Mouse (Mus musculus) hindbrain, embryonic 13.5 days (tissue): ENCODE measurements around the gene Srek1ip1. TPM values are rescaled to one million over a fixed set of nuclear protein-coding genes. Genes with fewer than 3 reads are reported as not detected.

ENCODE experiments used
- ATAC-seq: fragments of 200-750 bp; cut with Nextera tagmentation; 2 replicates; pipeline ENCODE4 v1.8.0; 2017; ENCODE audit warnings: moderate TSS enrichment; ENCODE audit not compliant: low FRiP score
- H3K27ac ChIP-seq: fragments of 300-500 bp; sonication (generic); 2 replicates; pipeline ENCODE4 v1.5.1; 2015; ENCODE audit warnings: inconsistent platforms, mild to moderate bottlenecking, moderate library complexity
- H3K27me3 ChIP-seq: fragments of 300-500 bp; sonication (generic); 2 replicates; pipeline ENCODE4 v1.6.1; 2015; ENCODE audit warnings: mild to moderate bottlenecking, inconsistent platforms
- H3K36me3 ChIP-seq: fragments of 300-500 bp; sonication (generic); 2 replicates; pipeline ENCODE4 v1.6.1; 2015; ENCODE audit warnings: mild to moderate bottlenecking, inconsistent platforms
- H3K4me1 ChIP-seq: fragments of 300-500 bp; sonication (generic); replicated peaks from 2 replicates; pipeline ENCODE4 v1.6.1; 2015; ENCODE audit warnings: inconsistent platforms
- H3K4me2 ChIP-seq: fragments of 300-500 bp; sonication (generic); 2 replicates; pipeline ENCODE4 v1.6.1; 2015; ENCODE audit warnings: inconsistent platforms, mild to moderate bottlenecking, moderate library complexity
- H3K4me3 ChIP-seq: fragments of 300-500 bp; sonication (generic); 2 replicates; pipeline ENCODE4 v1.5.1; 2015; ENCODE audit warnings: mild to moderate bottlenecking, inconsistent platforms
- H3K9ac ChIP-seq: fragments of 300-500 bp; sonication (generic); 2 replicates; pipeline ENCODE4 v1.6.1; 2015; ENCODE audit warnings: mild to moderate bottlenecking, inconsistent platforms
- H3K9me3 ChIP-seq: fragments of 300-500 bp; sonication (generic); 2 replicates; pipeline ENCODE4 v1.6.1; 2016; ENCODE audit warnings: inconsistent platforms
- WGBS: fragments of 180-500 bp; shearing (Covaris S2); methylation state at CpG from one replicate; pipeline ENCODE4 v1.1.7; 2015; 5-methylcytosine and 5-hydroxymethylcytosine counted together
- polyA plus RNA-seq: library from polyadenylated mRNA; unstranded; fragments of >200 nt; fragmentation: Nextera tagmentation; extraction: Ambion mirVana; gene quantifications from 2 replicates; pipeline ENCODE4 v1.2.1, GENCODE M21; 2015

The Srek1ip1 gene
- polyA plus RNA-seq, 1 experiment from 2014 or later, result 18.2 TPM

GRCm38 (mm10) chr13:104816270-104816634, 24.0 kb downstream of the Srek1ip1 start:
- Histone ChIP-seq H3K4me3 (peak overlapping the region; percentile 56), H3K27ac (peak overlapping the region; percentile 70; the same call in 1 of the 2 replicates), H3K27me3 (no peaks in the 10 kb centered on the region), H3K4me1 (peaks cover 22% of the 10 kb centered on the region), H3K9me3 (no peaks in the 10 kb centered on the region), H3K4me2 (peak overlapping the region; percentile 67), H3K9ac (peak overlapping the region; percentile 87), H3K36me3 (no peaks in the 10 kb centered on the region; the same call in 1 of the 2 replicates)
- 12% methylated on average over 8 of the region's 8 CpGs for WGBS
- peak; percentile 8 for ATAC-seq

GRCm38 (mm10) chr13:104816635-104817571, 24.6 kb downstream of the Srek1ip1 start, which contains the start of gene Cwc27:
Cwc27 (minus strand) TSS chr13:104817142.
- WGBS, result 1% methylated on average over 50 of the region's 50 CpGs
- H3K4me1 ChIP-seq, result peaks cover 22% of the 10 kb centered on the region
- H3K9ac ChIP-seq, result peak within 1 kb of the TSS; percentile 87
- no peaks in the 10 kb centered on the region; the same call in 1 of the 2 replicates for H3K36me3 ChIP-seq
- peak within 1 kb of the TSS; percentile 56 for H3K4me3 ChIP-seq
- no peaks in the 10 kb centered on the region for H3K9me3 ChIP-seq
- ATAC-seq, result peak; percentile 97
- H3K4me2 ChIP-seq, result peak within 1 kb of the TSS; percentile 67
- H3K27me3 ChIP-seq, result no peaks in the 10 kb centered on the region
- H3K27ac ChIP-seq, result peak within 1 kb of the TSS; percentile 70

GRCm38 (mm10) chr13:104817696-104818095, 25.4 kb downstream of the Srek1ip1 start:
- Histone ChIP-seq H3K9me3 (no peaks in the 10 kb centered on the region), H3K9ac (peak overlapping the region; percentile 87), H3K4me3 (peak overlapping the region; percentile 56), H3K4me2 (peak overlapping the region; percentile 67), H3K36me3 (no peaks in the 10 kb centered on the region), H3K27me3 (no peaks in the 10 kb centered on the region), H3K4me1 (peaks cover 27% of the 10 kb centered on the region), H3K27ac (no peak overlapping the region; the same call in 1 of the 2 replicates)
- ATAC-seq, result no peak
- WGBS, result 64% methylated on average over 12 of the region's 12 CpGs

- H3K4me1 ChIP-seq, result peaks cover 18% of the 10 kb centered on the region
- H3K27ac ChIP-seq, result no peak overlapping the region
- H3K4me3 ChIP-seq, result no peak overlapping the region
- no peak overlapping the region for H3K4me2 ChIP-seq
- H3K9ac ChIP-seq, result no peak overlapping the region
- H3K9me3 ChIP-seq, result no peaks in the 10 kb centered on the region
- H3K36me3 ChIP-seq, result no peaks in the 10 kb centered on the region
- no peak for ATAC-seq
- H3K27me3 ChIP-seq, result no peaks in the 10 kb centered on the region
Measured at GRCm38 (mm10) chr13:104821192-104821591, 28.9 kb downstream of the Srek1ip1 start.

GRCm38 (mm10) chr13:104821908-104822307, 29.6 kb downstream of the Srek1ip1 start:
- WGBS, result 98% methylated on average over 1 of the region's 1 CpGs
- Histone ChIP-seq H3K4me2 (no peak overlapping the region), H3K36me3 (peaks cover under 1% of the 10 kb centered on the region), H3K9ac (no peak overlapping the region), H3K27ac (no peak overlapping the region), H3K4me3 (no peak overlapping the region), H3K27me3 (no peaks in the 10 kb centered on the region), H3K4me1 (peaks cover 17% of the 10 kb centered on the region), H3K9me3 (no peaks in the 10 kb centered on the region)
- ATAC-seq, result no peak

- 35% methylated on average over 8 of the region's 8 CpGs for WGBS
- Histone ChIP-seq H3K9me3 (no peaks in the 10 kb centered on the region), H3K27ac (peak overlapping the region; percentile 72), H3K9ac (no peak overlapping the region), H3K27me3 (no peaks in the 10 kb centered on the region), H3K36me3 (peaks cover 5% of the 10 kb centered on the region), H3K4me1 (peaks cover 16% of the 10 kb centered on the region), H3K4me3 (no peak overlapping the region), H3K4me2 (no peak overlapping the region)
- peak; percentile 78 for ATAC-seq
Measured at GRCm38 (mm10) chr13:104822411-104822838, 30.1 kb downstream of the Srek1ip1 start.

- no peaks in the 10 kb centered on the region for H3K27me3 ChIP-seq
- H3K9me3 ChIP-seq, result 0 out of 2 replicates have a peak, but pooled peaks cover 4% of the 10 kb centered on the region
- no peak overlapping the region for H3K9ac ChIP-seq
- H3K4me2 ChIP-seq, result no peak overlapping the region
- no peak for ATAC-seq
- WGBS, result 89% methylated on average over 2 of the region's 2 CpGs
- H3K27ac ChIP-seq, result no peak overlapping the region
- no peak overlapping the region for H3K4me3 ChIP-seq
- peaks cover 32% of the 10 kb centered on the region for H3K36me3 ChIP-seq
- peaks cover 6% of the 10 kb centered on the region; the same call in 1 of the 2 replicates for H3K4me1 ChIP-seq
Measured at GRCm38 (mm10) chr13:104825470-104825869, 33.2 kb downstream of the Srek1ip1 start.

GRCm38 (mm10) chr13:104832811-104833210, 40.5 kb downstream of the Srek1ip1 start:
- Histone ChIP-seq H3K9me3 (0 out of 2 replicates have a peak, but pooled peaks cover under 1% of the 10 kb centered on the region), H3K27ac (no peak overlapping the region), H3K27me3 (no peaks in the 10 kb centered on the region), H3K9ac (no peak overlapping the region), H3K4me3 (no peak overlapping the region), H3K4me1 (no peaks in the 10 kb centered on the region), H3K4me2 (no peak overlapping the region), H3K36me3 (peaks cover 73% of the 10 kb centered on the region)
- no peak for ATAC-seq
- 94% methylated on average over 13 of the region's 13 CpGs for WGBS

- 83% methylated on average over 7 of the region's 7 CpGs for WGBS
- Histone ChIP-seq H3K4me2 (no peak overlapping the region), H3K9me3 (no peaks in the 10 kb centered on the region), H3K4me3 (no peak overlapping the region), H3K27me3 (no peaks in the 10 kb centered on the region), H3K36me3 (peaks cover 41% of the 10 kb centered on the region), H3K27ac (no peak overlapping the region), H3K4me1 (no peaks in the 10 kb centered on the region), H3K9ac (no peak overlapping the region)
- no peak for ATAC-seq
Measured at GRCm38 (mm10) chr13:104837628-104838027, 45.3 kb downstream of the Srek1ip1 start.

GRCm38 (mm10) chr13:104841937-104842336, 49.7 kb downstream of the Srek1ip1 start:
- no peaks in the 10 kb centered on the region for H3K4me1 ChIP-seq
- peaks cover 13% of the 10 kb centered on the region for H3K36me3 ChIP-seq
- no peak overlapping the region for H3K4me3 ChIP-seq
- H3K9me3 ChIP-seq, result no peaks in the 10 kb centered on the region
- WGBS, result 81% methylated on average over 4 of the region's 4 CpGs
- H3K9ac ChIP-seq, result no peak overlapping the region
- no peak for ATAC-seq
- no peaks in the 10 kb centered on the region for H3K27me3 ChIP-seq
- H3K4me2 ChIP-seq, result no peak overlapping the region
- no peak overlapping the region for H3K27ac ChIP-seq

GRCm38 (mm10) chr13:104843295-104844089, 51.2 kb downstream of the Srek1ip1 start:
- H3K27ac ChIP-seq, result no peak overlapping the region
- H3K4me3 ChIP-seq, result no peak overlapping the region
- H3K4me1 ChIP-seq, result no peaks in the 10 kb centered on the region
- no peaks in the 10 kb centered on the region for H3K27me3 ChIP-seq
- no peaks in the 10 kb centered on the region for H3K9me3 ChIP-seq
- H3K4me2 ChIP-seq, result no peak overlapping the region
- H3K36me3 ChIP-seq, result peaks cover 4% of the 10 kb centered on the region; the same call in 1 of the 2 replicates
- no peak for ATAC-seq
- WGBS, result 92% methylated on average over 12 of the region's 13 CpGs
- no peak overlapping the region for H3K9ac ChIP-seq

GRCm38 (mm10) chr13:104853645-104854044, 61.4 kb downstream of the Srek1ip1 start:
- WGBS, result 86% methylated on average over 2 of the region's 2 CpGs
- no peaks in the 10 kb centered on the region for H3K27me3 ChIP-seq
- no peak overlapping the region for H3K27ac ChIP-seq
- no peak overlapping the region for H3K4me2 ChIP-seq
- ATAC-seq, result no peak
- H3K36me3 ChIP-seq, result no peaks in the 10 kb centered on the region
- H3K9ac ChIP-seq, result no peak overlapping the region
- no peaks in the 10 kb centered on the region for H3K4me1 ChIP-seq
- no peak overlapping the region for H3K4me3 ChIP-seq
- H3K9me3 ChIP-seq, result no peaks in the 10 kb centered on the region
